Mouse (Mus musculus) MEL-GATA-1-ER (cell line): ENCODE results near the gene Sgtb.

Experiments used
- DNase-seq: peaks from one replicate; pipeline ENCODE4 v3.0.0-alpha.2; 2012; ENCODE audit warnings: low read depth; ENCODE audit errors: extremely low read depth

The Sgtb gene

GRCm38 (mm10) chr13:104109816-104110521 is 428 bp downstream of the Sgtb start:
- DNase-seq: no peak

GRCm38 (mm10) chr13:104110526-104110925 is 985 bp downstream of the Sgtb start:
- no peak for DNase-seq

GRCm38 (mm10) chr13:104112266-104112900 is 2.8 kb downstream of the Sgtb start:
- DNase-seq: no peak

GRCm38 (mm10) chr13:104113782-104114181 is 4.2 kb downstream of the Sgtb start:
- DNase-seq: peak; percentile 74

- DNase-seq: no peak
Observed at GRCm38 (mm10) chr13:104114827-104115226, 5.3 kb downstream of the Sgtb start.

- no peak for DNase-seq
Observed at GRCm38 (mm10) chr13:104122078-104122840, 12.7 kb downstream of the Sgtb start.

GRCm38 (mm10) chr13:104123662-104124381 is 14.3 kb downstream of the Sgtb start:
- DNase-seq: no peak

GRCm38 (mm10) chr13:104132561-104132960 is 23.0 kb downstream of the Sgtb start:
- no peak for DNase-seq

GRCm38 (mm10) chr13:104134510-104135085 is 25.1 kb downstream of the Sgtb start:
- no peak for DNase-seq

GRCm38 (mm10) chr13:104139369-104140209 is 30.0 kb downstream of the Sgtb start:
- peak; percentile 39 for DNase-seq

- no peak for DNase-seq
Observed at GRCm38 (mm10) chr13:104144871-104145270, 35.3 kb downstream of the Sgtb start.

- no peak for DNase-seq
Observed at GRCm38 (mm10) chr13:104145646-104146045, 36.1 kb downstream of the Sgtb start.

GRCm38 (mm10) chr13:104154180-104154579 is 44.6 kb downstream of the Sgtb start:
- DNase-seq: no peak

GRCm38 (mm10) chr13:104155106-104155505 is 45.6 kb downstream of the Sgtb start:
- DNase-seq: no peak

GRCm38 (mm10) chr13:104155686-104156085 is 46.1 kb downstream of the Sgtb start:
- DNase-seq: no peak

- no peak for DNase-seq
Observed at GRCm38 (mm10) chr13:104171711-104172110, 62.2 kb downstream of the Sgtb start.

GRCm38 (mm10) chr13:104172498-104172897 is 63.0 kb downstream of the Sgtb start:
- DNase-seq: no peak

- no peak for DNase-seq
Observed at GRCm38 (mm10) chr13:104176874-104177273, 67.3 kb downstream of the Sgtb start.

- peak; percentile 48 for DNase-seq
Observed at GRCm38 (mm10) chr13:104177796-104178649, 68.5 kb downstream of the Sgtb start, which contains the start of gene Trappc13. Trappc13 (minus strand) TSS chr13:104178469.
